Mouse (Mus musculus) testis, adult 2 months (tissue): Measurements from ENCODE around the gene Boll. TPM values are rescaled to one million over a fixed set of nuclear protein-coding genes. Genes with fewer than 3 reads are reported as not detected.
"Not testable (repeated sequence)": the region's sequence is repeated elsewhere in the genome, so short reads cannot be mapped to it uniquely, and the experiment has no call there.

Experiments used
- H3K27ac ChIP-seq: fragments of 200-500 bp; 2 replicates; pipeline ENCODE4 v1.5.1; 2012; ENCODE audit warnings: low read depth, low read length; ENCODE audit not compliant: control insufficient read depth, insufficient read depth
- H3K27me3 ChIP-seq: fragments of 200-500 bp; 2 replicates; pipeline ENCODE4 v1.6.1; 2012; ENCODE audit warnings: mild to moderate bottlenecking, low read length, moderate library complexity; ENCODE audit not compliant: control insufficient read depth, insufficient read depth
- H3K36me3 ChIP-seq: fragments of 200-500 bp; 2 replicates; pipeline ENCODE4 v1.6.1; 2012; ENCODE audit warnings: mild to moderate bottlenecking, low read length; ENCODE audit not compliant: control insufficient read depth, insufficient read depth
- H3K4me1 ChIP-seq: fragments of 200-500 bp; 2 replicates; pipeline ENCODE4 v1.6.1; 2012; ENCODE audit warnings: low read length; ENCODE audit not compliant: control insufficient read depth, insufficient read depth
- H3K4me3 ChIP-seq: fragments of 200-500 bp; 2 replicates; pipeline ENCODE4 v1.5.1; 2012; ENCODE audit warnings: low read depth, mild to moderate bottlenecking, low read length, moderate library complexity, mixed read lengths; ENCODE audit not compliant: control insufficient read depth
- CTCF ChIP-seq: fragments of 200-500 bp; IDR thresholded peaks from 2 replicates; pipeline ENCODE4 v1.5.1; 2012; ENCODE audit warnings: low read depth, mild to moderate bottlenecking, inconsistent platforms, low read length, moderate library complexity; ENCODE audit not compliant: control insufficient read depth, insufficient read depth, insufficient replicate concordance
- POLR2A ChIP-seq: fragments of 200-500 bp; IDR thresholded peaks from 2 replicates; pipeline ENCODE4 v1.6.1; 2012; ENCODE audit warnings: low read depth, mild to moderate bottlenecking, inconsistent platforms, low read length, moderate library complexity; ENCODE audit not compliant: control insufficient read depth
- polyA plus RNA-seq: library from polyadenylated mRNA; depleted of rRNA; stranded (reverse); fragments of >200 nt; gene quantifications from 2 replicates; pipeline ENCODE4 v1.2.3, GENCODE M21; 2012

Boll gene
- polyA plus RNA-seq, 1 experiment = 152 TPM

GRCm38 (mm10) chr1:55404439-55404838 lies 41.2 kb upstream of the Boll start:
- no peak overlapping the region for H3K27ac ChIP-seq
- H3K4me3 ChIP-seq = no peak overlapping the region
- H3K4me1 ChIP-seq = peaks cover 13% of the 10 kb centered on the region
- no peaks in the 10 kb centered on the region for H3K36me3 ChIP-seq
- H3K27me3 ChIP-seq = no peaks in the 10 kb centered on the region
- TF ChIP-seq CTCF (no peak), POLR2A (no peak)

GRCm38 (mm10) chr1:55399891-55400290 lies 36.6 kb upstream of the Boll start:
- Histone ChIP-seq H3K4me1 (peaks cover under 1% of the 10 kb centered on the region; the same call in 1 of the 2 replicates), H3K27ac (no peak overlapping the region), H3K36me3 (no peaks in the 10 kb centered on the region), H3K27me3 (no peaks in the 10 kb centered on the region), H3K4me3 (no peak overlapping the region)
- TF ChIP-seq POLR2A (no peak), CTCF (no peak)

- Histone ChIP-seq H3K36me3 (no peaks in the 10 kb centered on the region), H3K4me1 (peaks cover 5% of the 10 kb centered on the region), H3K4me3 (no peak overlapping the region), H3K27ac (no peak overlapping the region), H3K27me3 (no peaks in the 10 kb centered on the region)
- TF ChIP-seq POLR2A (no peak), CTCF (peak; percentile 81; the same call in 1 of the 2 replicates)
These were observed 20.0 kb upstream of the Boll start for GRCm38 (mm10) chr1:55383114-55383773.

GRCm38 (mm10) chr1:55380527-55380926 lies 17.3 kb upstream of the Boll start:
- no peaks in the 10 kb centered on the region for H3K27me3 ChIP-seq
- H3K4me1 ChIP-seq = peaks cover 5% of the 10 kb centered on the region
- no peaks in the 10 kb centered on the region for H3K36me3 ChIP-seq
- no peak overlapping the region for H3K4me3 ChIP-seq
- H3K27ac ChIP-seq = no peak overlapping the region
- no peak for TF ChIP-seq POLR2A
- no peak for TF ChIP-seq CTCF

GRCm38 (mm10) chr1:55372626-55373025 lies 9.4 kb upstream of the Boll start:
- Histone ChIP-seq H3K36me3 (no peaks in the 10 kb centered on the region), H3K27ac (no peak overlapping the region), H3K4me3 (no peak overlapping the region), H3K27me3 (no peaks in the 10 kb centered on the region), H3K4me1 (no peaks in the 10 kb centered on the region)
- no peak for TF ChIP-seq POLR2A
- no peak for TF ChIP-seq CTCF

GRCm38 (mm10) chr1:55363586-55363985 lies 317 bp upstream of the Boll start:
- Histone ChIP-seq H3K36me3 (no peaks in the 10 kb centered on the region), H3K4me3 (peak overlapping the region; percentile 96), H3K27ac (peak overlapping the region; percentile 90), H3K27me3 (no peaks in the 10 kb centered on the region), H3K4me1 (peaks cover 2% of the 10 kb centered on the region; the same call in 1 of the 2 replicates)
- TF ChIP-seq CTCF (no peak), POLR2A (peak; percentile 8; the same call in 1 of the 2 replicates)

GRCm38 (mm10) chr1:55362634-55363033 lies 635 bp downstream of the Boll start:
- H3K4me1 ChIP-seq = peaks cover 2% of the 10 kb centered on the region; the same call in 1 of the 2 replicates
- peak overlapping the region; percentile 100 for H3K27ac ChIP-seq
- peak overlapping the region; percentile 96 for H3K4me3 ChIP-seq
- no peaks in the 10 kb centered on the region for H3K36me3 ChIP-seq
- H3K27me3 ChIP-seq = no peaks in the 10 kb centered on the region
- peak; percentile 94 for TF ChIP-seq POLR2A
- no peak for TF ChIP-seq CTCF

GRCm38 (mm10) chr1:55351914-55352313 lies 11.4 kb downstream of the Boll start:
- not testable (repeated sequence) for H3K36me3 ChIP-seq, H3K4me3 ChIP-seq, H3K27me3 ChIP-seq, H3K4me1 ChIP-seq, H3K27ac ChIP-seq

- not testable (repeated sequence) for H3K36me3 ChIP-seq, H3K4me1 ChIP-seq, H3K27ac ChIP-seq, H3K27me3 ChIP-seq, H3K4me3 ChIP-seq
These were observed 37.8 kb downstream of the Boll start for GRCm38 (mm10) chr1:55325496-55325895.
